Mouse (Mus musculus) CD4-positive helper T cell, adult 2 months (primary cell): Measurements from ENCODE around the gene Zfp708.
"Not testable (repeated sequence)": the region's sequence is repeated elsewhere in the genome, so short reads cannot be mapped to it uniquely, and the experiment has no call there.

Experiments used
- DNase-seq: peaks from one replicate; pipeline ENCODE4 v3.0.0-alpha.2; 2012; ENCODE audit warnings: low read depth, missing footprints, low spot score

The Zfp708 gene

GRCm38 (mm10) chr13:67097876-67098275 lies at the start of gene Zfp708:
Gene Zfp708 (minus strand): TSS chr13:67097976.
- DNase-seq: no peak

- DNase-seq: peak; percentile 88
Observed at GRCm38 (mm10) chr13:67128038-67128721, 30.4 kb upstream of the Zfp708 start.

GRCm38 (mm10) chr13:67127507-67127906 lies 29.7 kb upstream of the Zfp708 start:
- not testable (repeated sequence) for DNase-seq

- DNase-seq: no peak
Observed at GRCm38 (mm10) chr13:67124460-67124859, 26.7 kb upstream of the Zfp708 start.

GRCm38 (mm10) chr13:67121360-67121759 lies 23.6 kb upstream of the Zfp708 start, which contains the start of gene Zfp759:
Gene Zfp759 (plus strand): TSS chr13:67121660.
- not testable (repeated sequence) for DNase-seq

GRCm38 (mm10) chr13:67116163-67116562 lies 18.4 kb upstream of the Zfp708 start, which contains the start of gene Rslcan18:
Gene Rslcan18 (minus strand): TSS chr13:67116263.
- DNase-seq: not testable (repeated sequence)

GRCm38 (mm10) chr13:67113287-67113686 lies 15.5 kb upstream of the Zfp708 start:
- DNase-seq: no peak

- no peak for DNase-seq
Observed at GRCm38 (mm10) chr13:67112096-67112495, 14.3 kb upstream of the Zfp708 start.

- DNase-seq: no peak
Observed at GRCm38 (mm10) chr13:67108821-67109206, 11.0 kb upstream of the Zfp708 start.

- DNase-seq: peak; percentile 95
Observed at GRCm38 (mm10) chr13:67108194-67108820, 10.5 kb upstream of the Zfp708 start, which contains the start of gene Gm28557. Gene Gm28557 (minus strand): TSS chr13:67108604.

GRCm38 (mm10) chr13:67107681-67108080 lies 9.9 kb upstream of the Zfp708 start:
- no peak for DNase-seq

- no peak for DNase-seq
Observed at GRCm38 (mm10) chr13:67090154-67090553, 7.6 kb downstream of the Zfp708 start.

- peak; percentile 27 for DNase-seq
Observed at GRCm38 (mm10) chr13:67081946-67082345, 15.8 kb downstream of the Zfp708 start.

- peak; percentile 75 for DNase-seq
Observed at GRCm38 (mm10) chr13:67081142-67081713, 16.5 kb downstream of the Zfp708 start.

GRCm38 (mm10) chr13:67077244-67077643 lies 20.5 kb downstream of the Zfp708 start:
- DNase-seq: no peak

- no peak for DNase-seq
Observed at GRCm38 (mm10) chr13:67072786-67073185, 25.0 kb downstream of the Zfp708 start.

- no peak for DNase-seq
Observed at GRCm38 (mm10) chr13:67065386-67065785, 32.4 kb downstream of the Zfp708 start.

GRCm38 (mm10) chr13:67062427-67062826 lies 35.3 kb downstream of the Zfp708 start:
- no peak for DNase-seq

GRCm38 (mm10) chr13:67060786-67061358 lies 36.9 kb downstream of the Zfp708 start, which contains the start of gene Zfp712:
Gene Zfp712 (minus strand): TSS chr13:67061170.
- DNase-seq: peak; percentile 89

- DNase-seq: peak; percentile 34
Observed at GRCm38 (mm10) chr13:67060161-67060785, 37.5 kb downstream of the Zfp708 start.
